Mouse (Mus musculus) urinary bladder, adult 18-20 months (tissue): ENCODE data around the gene Bgn.
"Not testable (repeated sequence)": the region's sequence is repeated elsewhere in the genome, so short reads cannot be mapped to it uniquely, and the experiment has no call there.

Experiments
- DNase-seq, 2 experiments: peaks; one replicate each; pipeline ENCODE4 v3.0.0; 2022; ENCODE audit warnings: low spot score in 2 of 2, mixed read lengths in 2 of 2

Bgn gene

DNA sequence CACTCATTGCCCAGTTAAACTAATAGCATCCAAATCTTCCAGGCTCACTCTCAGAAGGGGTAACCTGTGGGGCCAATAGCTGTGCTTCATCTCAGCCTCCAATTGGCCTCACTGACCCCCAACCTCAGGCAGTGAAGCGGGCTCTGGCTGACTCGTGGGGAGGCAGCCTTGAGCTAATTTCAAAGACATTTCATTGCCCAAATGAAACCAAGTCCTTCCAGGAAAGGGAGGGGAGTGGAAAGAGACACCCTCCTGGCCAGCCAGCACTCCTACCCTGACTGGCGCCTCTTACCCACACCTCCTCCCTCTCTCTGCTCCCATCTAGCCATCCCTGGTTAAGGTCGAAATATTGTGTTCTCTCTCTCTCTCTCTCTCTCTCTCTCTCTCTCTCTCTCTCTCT lies 6.8 kb downstream of the Bgn start:
- DNase-seq = no peak

DNA sequence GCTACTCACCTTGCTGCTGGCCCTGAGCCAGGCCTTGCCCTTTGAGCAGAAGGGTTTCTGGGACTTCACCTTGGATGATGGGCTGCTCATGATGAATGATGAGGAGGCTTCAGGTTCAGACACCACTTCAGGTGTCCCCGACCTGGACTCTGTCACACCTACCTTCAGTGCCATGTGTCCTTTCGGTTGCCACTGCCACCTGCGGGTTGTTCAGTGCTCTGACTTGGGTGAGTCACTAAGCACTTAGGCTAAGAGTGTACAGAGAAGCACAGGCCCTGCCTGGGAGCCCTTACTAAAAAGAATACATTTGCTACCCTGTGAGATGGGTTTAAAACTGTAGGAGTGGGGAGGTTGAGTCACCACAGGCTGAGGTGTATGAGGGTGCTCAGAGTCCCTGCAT lies 7.4 kb downstream of the Bgn start:
- DNase-seq = no peak

DNA sequence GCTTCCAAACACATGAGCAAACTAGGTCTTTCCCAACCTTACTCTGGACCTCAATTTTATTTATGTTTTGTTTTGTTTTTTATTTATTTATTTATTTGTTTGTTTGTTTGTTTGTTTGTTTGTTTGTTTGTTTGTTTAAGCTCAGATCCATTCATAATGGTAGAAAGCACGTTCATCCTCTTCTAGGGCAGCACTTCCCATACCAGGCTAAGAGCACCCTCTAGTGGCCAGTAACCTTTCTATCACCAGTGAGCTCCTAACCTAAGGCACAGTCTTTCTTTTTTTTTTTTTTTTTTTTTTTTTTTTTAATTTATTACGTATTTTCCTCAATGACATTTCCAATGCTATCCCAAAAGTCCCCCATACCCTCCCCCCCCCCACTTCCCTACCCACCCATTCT lies 10.2 kb downstream of the Bgn start:
- not testable (repeated sequence) for DNase-seq

DNA sequence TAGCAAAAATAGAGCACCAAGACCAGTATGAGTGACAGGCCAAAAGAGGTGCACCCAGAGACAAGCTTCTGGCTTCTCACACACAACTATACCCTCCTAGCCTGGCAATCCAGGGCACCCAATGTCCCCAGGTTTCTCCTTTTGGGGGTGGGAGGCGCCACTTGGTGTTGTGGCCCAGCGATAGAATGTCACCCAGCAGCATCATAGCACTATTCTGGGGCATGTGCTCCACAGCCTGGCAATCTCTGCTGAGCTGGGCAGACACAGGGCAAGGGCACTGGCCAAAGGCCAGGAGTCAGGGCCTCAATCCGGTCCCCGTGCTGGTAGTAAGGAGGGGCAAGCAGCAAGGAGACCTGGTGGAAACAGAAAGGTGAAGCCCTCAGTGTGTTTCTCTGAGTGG lies 13.3 kb downstream of the Bgn start:
- DNase-seq = no peak

DNA sequence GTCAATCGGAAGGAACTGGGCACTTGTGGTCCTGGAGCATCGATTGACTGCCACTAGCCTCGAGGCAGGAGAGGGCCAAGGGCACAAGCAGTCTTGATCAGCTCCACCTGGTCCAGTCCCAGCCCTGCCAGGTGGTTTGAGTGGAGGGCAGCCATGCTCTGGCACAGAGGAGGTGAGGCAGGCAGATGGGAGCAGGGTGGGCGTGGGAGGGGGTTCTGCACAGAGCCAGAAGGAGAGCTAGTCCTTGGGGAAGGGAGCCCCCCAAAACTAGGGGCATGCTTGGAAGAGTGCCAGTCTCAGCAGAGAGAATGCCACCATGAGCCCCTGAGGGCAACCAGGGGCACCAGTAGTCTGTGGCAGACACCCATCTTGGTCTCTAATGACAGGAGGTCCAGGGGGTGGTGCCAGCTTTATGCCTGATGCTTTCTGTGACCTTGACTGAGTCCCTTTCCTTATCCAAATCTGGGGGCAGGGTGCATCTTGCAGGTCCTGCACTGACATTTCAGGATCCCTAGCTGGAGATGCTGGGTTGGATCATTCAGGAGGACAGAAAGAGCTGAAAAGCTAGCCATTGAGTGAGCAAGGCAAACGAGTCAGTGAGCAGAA lies 21.8 kb downstream of the Bgn start:
- no peak for DNase-seq

DNA sequence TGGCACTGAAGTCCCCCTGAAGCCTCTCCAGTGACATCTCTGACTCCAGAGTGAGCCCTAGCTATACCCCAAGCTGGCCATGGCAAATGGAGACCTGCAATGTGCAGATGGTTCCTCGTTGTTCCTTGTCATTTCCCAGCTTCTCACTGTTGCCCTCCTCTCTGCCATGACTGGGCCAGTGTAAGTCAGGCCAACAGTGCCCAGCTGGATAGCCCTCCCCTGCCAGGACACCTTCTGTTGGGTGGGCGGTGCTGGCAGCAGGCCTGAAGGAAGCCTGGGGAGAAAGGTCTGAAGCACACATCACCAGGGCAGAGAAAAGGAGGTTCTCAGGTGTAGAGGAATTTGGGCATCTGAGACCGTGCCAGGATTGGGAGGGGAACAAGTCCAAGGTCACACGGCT lies 23.2 kb downstream of the Bgn start:
- DNase-seq = no peak

DNA sequence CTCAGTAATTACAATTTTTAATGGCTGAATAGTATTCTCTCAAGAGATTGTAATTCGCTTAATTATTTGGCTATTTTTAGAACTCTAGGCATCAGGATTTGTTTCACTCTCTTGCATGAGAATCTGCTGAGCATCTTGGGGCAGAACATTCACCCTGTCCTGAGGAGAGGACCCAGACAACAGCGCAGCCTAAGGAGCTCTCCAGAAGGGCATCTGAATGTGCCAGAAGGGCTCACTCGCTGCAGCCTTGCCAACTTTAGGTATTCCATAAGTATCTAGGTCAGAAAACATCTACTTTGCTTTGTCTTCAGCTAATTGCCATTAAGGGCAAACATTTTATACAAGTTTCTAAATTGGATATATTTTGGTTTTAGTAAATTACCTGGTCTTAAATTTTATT lies 25.8 kb downstream of the Bgn start:
- DNase-seq = no peak

DNA sequence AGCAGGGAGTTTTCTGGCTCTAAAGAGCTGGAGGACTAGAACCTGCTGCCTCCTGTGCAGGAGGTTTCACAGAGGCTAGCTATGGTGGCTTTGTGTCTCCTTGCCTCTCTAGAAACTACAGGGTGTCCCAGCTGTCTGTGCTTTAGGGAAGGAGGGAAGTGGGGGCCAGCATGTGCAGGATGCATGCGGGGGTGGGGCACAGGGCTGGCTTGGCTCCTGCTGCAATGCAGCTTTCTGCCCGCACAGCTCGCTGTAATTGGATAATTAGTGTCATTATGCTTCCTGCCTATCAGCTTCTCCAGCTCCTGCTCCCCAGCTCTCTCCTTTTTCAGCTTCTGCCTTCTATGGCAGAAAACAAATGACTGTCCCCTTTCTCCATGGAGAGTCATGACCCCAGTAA lies 29.5 kb downstream of the Bgn start:
- no peak for DNase-seq

DNA sequence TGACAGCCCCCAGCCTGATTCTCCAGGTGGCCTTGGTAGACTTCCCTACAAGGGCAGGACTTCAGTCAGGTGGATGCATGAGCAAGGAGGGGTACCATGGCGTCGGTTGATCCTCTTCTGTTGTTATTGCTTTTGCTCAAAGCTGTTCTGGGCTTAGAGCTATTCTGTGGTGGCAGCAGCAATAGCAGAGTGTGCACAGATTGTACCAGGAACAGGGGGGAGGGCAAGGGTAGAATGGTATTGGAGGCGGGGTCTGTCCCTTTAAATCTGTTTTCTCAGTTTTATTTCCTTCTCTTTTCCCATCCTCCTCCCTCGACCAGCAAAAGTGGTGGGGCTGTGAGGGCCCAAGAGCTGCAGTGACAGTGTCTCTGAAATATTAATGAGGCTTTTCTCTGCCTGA lies 33.2 kb downstream of the Bgn start:
- no peak for DNase-seq

DNA sequence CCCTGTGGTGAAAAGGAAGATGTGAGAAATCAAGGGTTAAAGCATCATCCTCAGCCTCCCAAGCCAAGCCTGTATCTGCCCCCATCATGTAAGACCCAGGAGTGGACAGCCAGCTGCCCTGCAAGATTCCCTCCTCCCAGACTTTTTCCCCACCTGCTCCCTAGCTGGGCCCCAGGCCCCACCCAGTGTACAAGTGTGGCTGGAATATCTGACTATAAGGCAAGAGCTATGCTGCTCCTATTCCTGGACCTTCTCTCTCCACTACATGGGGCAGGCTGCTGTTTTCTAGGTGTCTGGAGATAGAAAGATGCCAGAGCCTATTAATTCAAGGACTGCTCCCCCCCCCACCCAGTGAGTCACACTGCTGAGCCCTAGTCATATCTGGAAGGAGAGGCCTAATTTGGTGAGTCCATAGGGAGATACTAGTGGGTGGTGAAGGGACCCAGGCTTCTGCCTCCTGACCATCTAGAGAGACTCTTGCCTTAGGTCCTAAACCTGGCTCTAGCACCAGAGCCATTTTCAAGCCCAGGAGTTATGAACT lies 33.7 kb downstream of the Bgn start:
- no peak for DNase-seq

DNA sequence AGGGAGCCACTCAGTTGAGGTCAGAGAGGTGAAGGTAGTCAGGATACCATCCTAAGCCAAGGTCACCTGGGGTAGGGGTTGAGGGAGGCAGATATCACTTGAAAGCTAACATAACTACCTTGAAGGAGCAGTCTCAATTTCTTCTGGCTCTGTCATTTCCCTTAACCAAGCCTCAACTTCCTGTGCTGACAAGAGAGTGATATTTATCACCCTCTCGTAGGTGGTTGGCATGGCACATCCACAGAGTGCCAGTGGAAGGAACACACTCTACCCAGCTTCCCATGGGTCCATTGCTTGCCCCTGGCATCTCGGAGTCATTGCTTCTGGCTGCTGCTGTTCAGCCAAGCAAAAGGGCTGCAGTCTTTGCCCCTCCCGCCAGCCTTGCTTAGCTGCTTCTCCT lies 37.3 kb downstream of the Bgn start:
- DNase-seq = no peak

DNA sequence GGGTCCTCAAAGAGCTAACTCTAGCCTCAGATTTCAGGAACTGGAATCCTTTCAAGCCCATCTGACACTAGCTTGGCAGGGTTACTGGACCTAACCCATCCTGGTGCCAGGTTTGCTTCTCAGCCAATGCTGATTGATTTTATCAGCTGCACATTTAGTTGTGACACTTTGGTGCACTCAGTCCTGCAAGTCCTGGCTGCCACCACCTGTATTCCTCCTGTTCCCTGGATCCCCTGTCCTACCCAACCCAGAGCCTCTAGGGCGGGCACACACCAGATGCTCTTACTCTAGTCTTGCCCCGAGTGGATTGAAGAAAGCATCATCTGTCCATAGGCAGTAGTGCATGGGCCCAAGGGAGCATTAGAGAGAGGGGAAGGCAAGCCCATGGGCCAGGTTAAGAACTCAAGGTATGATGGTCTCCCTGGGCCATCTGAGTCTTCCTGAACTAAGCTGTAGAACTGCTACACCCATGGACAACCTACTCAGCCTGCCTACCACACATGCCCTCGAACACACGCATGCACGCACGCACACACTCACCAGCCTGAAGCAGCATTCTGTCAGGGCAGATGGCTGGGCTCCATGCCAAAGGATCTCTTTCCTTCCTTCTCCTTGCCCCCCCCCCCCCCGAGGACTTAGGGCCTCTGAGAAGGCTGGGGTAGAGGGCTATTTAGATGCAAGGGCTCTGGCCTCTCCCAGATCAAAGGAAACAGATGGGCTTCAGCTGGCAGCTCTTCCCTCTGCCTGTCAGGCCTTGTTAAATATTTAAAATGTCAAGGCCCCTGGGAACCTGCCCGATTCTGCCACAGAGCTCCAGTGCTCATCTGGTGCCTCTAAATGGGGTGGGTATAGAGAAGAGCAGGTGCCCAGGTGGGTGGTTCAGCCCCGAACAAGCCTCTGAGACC lies 41.2 kb downstream of the Bgn start:
- no peak for DNase-seq

DNA sequence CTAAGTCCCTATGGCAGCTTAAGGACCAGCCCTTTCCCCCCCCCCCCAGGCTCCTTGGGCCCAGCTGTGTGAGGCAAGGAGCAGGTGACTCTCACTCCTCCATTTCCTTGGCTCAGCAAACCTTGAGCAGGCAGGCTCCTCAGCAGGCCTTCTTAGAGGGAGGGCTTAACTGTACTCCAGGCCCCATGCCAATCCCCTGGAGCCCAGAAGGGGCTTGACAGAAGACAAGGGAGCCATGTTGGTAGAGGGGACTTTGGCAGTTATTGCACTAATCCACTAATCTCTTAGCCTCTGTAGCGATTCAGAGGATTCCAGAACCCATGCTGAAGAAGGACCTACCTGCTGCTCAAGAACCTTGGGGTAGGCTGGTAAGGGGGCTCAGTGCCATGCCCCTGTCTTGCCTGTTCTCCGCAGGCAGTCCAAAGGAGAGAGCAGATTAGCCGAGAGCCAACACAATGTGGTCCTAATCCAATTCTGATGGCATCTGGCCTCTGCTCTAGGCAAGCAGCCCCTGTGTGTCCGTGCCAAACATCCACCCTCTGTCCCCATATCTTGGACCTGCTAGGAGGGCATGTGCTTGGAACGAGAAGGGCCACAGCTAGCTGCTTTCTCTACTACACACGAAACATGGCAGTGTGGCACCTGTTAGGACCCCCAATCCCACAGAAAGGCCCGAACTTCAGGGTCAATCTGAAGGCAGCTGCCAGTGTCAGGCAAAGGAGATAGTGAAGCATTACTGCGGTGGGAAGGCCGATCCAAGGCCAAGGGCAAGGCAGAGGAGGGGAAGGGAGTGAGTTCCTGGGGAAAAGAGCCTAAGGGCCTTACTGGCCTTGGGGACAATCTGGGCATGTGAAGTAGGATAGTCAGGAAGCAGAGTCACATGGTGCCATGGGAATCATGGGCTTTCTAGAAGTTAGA lies 42.1 kb downstream of the Bgn start:
- no peak for DNase-seq

DNA sequence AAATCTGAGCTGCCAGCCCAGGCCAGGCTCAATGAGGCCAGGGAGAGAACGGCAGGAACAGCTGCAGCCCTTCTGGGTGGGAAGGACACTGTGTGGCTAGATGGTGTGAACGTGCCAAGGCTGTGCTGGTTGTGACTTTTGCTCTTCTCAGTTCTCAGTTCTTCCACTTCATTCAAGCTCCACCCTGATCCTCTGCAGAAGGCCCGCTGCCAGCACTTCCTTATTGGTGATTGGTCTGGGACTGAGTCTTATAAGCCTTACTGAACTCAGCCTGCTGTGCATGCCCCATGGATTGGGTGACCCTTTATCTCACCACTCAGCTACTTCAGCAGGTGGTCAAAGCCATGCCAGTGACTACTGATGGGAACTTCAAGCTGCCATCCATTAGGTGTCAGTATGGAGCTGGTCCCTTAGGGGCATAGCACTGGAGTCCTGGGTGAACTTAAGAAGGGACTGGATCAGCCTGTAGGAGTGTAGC lies 43.0 kb downstream of the Bgn start:
- no peak for DNase-seq

DNA sequence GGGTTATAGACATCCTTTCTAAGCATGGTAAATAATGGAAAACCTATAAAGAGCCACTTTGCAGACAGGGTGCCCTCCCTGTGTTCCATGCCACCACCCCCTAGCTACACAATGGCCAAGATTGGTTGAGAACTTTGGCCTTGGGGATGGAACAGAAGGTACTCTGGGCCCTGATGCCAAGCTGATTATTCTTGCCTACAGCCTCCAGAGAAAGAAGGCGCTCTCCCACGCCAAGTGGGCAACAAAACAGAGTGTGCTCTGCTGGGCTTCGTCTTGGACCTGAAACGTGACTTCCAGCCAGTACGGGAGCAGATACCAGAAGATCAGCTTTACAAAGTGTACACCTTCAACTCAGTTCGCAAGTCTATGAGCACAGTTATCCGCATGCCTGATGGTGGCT lies 54.5 kb downstream of the Bgn start:
- no peak for DNase-seq

DNA sequence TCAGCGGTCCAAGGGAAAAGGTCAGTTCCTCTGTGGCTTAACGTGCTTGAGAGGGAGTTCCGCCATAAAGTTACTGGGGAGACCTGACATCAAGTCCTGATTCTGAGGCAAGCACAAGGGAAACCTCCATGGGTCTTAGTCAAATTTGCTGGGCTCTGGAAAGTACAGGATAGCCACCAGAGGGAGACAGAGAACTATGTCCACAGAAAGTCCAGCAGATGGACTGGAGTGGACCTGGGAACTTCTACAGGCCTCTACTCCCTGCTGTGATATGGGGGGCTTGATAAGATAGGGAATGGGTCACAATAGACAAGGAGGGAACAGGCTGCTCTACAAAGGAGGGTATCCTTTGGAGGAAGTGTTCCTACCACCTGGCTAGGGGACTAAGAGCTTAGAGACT lies 59.9 kb downstream of the Bgn start:
- DNase-seq = no peak
